Mouse (Mus musculus) midbrain, embryonic 16.5 days (tissue): ENCODE results near the gene Ganab. TPM values are rescaled to one million over a fixed set of nuclear protein-coding genes. Genes with fewer than 3 reads are reported as not detected.

Experiments
- ATAC-seq: fragments of 200-750 bp; cut with Nextera tagmentation; 2 replicates; pipeline ENCODE4 v1.8.0; 2017; ENCODE audit warnings: moderate TSS enrichment
- H3K27ac ChIP-seq: fragments of 300-500 bp; sonication (generic); 2 replicates; pipeline ENCODE4 v1.5.1; 2014; ENCODE audit warnings: mild to moderate bottlenecking, low read length, mixed read lengths
- H3K27me3 ChIP-seq: fragments of 300-500 bp; sonication (generic); 2 replicates; pipeline ENCODE4 v1.6.1; 2014; ENCODE audit warnings: low read depth, low read length, mixed read lengths; ENCODE audit not compliant: control insufficient read depth, insufficient read depth
- H3K36me3 ChIP-seq: fragments of 300-500 bp; sonication (generic); 2 replicates; pipeline ENCODE4 v1.6.1; 2014; ENCODE audit warnings: mild to moderate bottlenecking, low read length, moderate library complexity, mixed read lengths; ENCODE audit not compliant: control insufficient read depth, insufficient read depth
- H3K4me1 ChIP-seq: fragments of 300-500 bp; sonication (generic); 2 replicates; pipeline ENCODE4 v1.6.1; 2014; ENCODE audit warnings: mild to moderate bottlenecking, low read length, mixed read lengths; ENCODE audit not compliant: control insufficient read depth, insufficient read depth
- H3K4me2 ChIP-seq: fragments of 300-500 bp; sonication (generic); 2 replicates; pipeline ENCODE4 v1.6.1; 2014; ENCODE audit warnings: mild to moderate bottlenecking, low read length, mixed read lengths
- H3K4me3 ChIP-seq: fragments of 300-500 bp; sonication (generic); 2 replicates; pipeline ENCODE4 v1.5.1; 2014; ENCODE audit warnings: low read depth, mild to moderate bottlenecking, low read length, moderate library complexity, mixed read lengths
- H3K9ac ChIP-seq: fragments of 300-500 bp; sonication (generic); 2 replicates; pipeline ENCODE4 v1.6.1; 2014; ENCODE audit warnings: low read depth, low read length, mixed read lengths
- H3K9me3 ChIP-seq: fragments of 300-500 bp; sonication (generic); replicated peaks from 2 replicates; pipeline ENCODE4 v1.6.1; 2014; ENCODE audit warnings: mild to moderate bottlenecking, low read length, mixed read lengths; ENCODE audit not compliant: control insufficient read depth, poor library complexity, severe bottlenecking
- WGBS: fragments of 180-500 bp; shearing (Covaris S2); extraction: QIAGEN DNeasy Blood & Tissue Kit; methylation state at CpG from one replicate; pipeline ENCODE4 v1.1.7; 2014; 5-methylcytosine and 5-hydroxymethylcytosine counted together
- microRNA-seq: library from miRNA; unstranded; fragments of <30 nt; microRNA quantifications from one replicate; pipeline ENCODE4, GENCODE M21; 2017
- polyA plus RNA-seq: library from polyadenylated mRNA; unstranded; fragments of >200 nt; fragmentation: Nextera tagmentation; extraction: Ambion mirVana; gene quantifications from 2 replicates; pipeline ENCODE4 v1.2.1, GENCODE M21; 2015

The Ganab gene
- polyA plus RNA-seq, 1 experiment from 2014 or later, result 76.8 TPM

DNA sequence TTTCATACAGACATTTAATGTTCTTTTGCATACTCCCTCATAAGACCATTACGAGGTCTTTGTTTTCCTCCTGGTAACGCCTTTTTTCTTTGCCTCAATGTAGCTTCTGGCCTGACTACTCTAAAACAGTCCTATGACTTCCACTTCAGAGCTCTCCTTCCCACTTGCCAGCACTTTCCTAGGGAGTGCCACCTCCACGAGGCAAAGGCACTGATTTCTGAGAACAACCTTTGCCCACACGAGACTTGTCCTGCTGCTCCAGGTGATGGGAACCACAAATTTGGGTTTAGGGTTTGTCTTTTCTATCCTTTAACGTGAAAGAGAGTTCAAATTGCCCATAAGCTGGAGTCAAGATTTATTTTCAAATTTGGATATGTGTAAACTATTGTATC lies 68.3 kb downstream of the Ganab start:
- Histone ChIP-seq H3K9me3 (no peaks in the 10 kb centered on the region), H3K4me2 (peak overlapping the region; percentile 50), H3K27me3 (no peaks in the 10 kb centered on the region), H3K9ac (peak overlapping the region; percentile 16), H3K4me1 (peaks cover 17% of the 10 kb centered on the region), H3K36me3 (peaks cover 45% of the 10 kb centered on the region), H3K4me3 (peak overlapping the region; percentile 78), H3K27ac (peak overlapping the region; percentile 65)
- ATAC-seq, result no peak
- WGBS, result 53% methylated on average over 5 of the region's 5 CpGs

Small RNAs within 50 kb of the gene (microRNA-seq; reads per million reads assigned to microRNA genes)
- 0.69 reads per million for gene Mir5136

Other genes with a start within 250 kb of the Ganab start
- gene Chrm1, start 234.3 kb upstream of the Ganab start, polyA plus RNA-seq, result 0.53 and 0.65 TPM in 2 replicates
- 176 and 182 TPM in 2 replicates for gene Slc3a2, start 174.7 kb upstream of the Ganab start, polyA plus RNA-seq
- gene Wdr74, start 162.2 kb upstream of the Ganab start, polyA plus RNA-seq, result 93.1 and 95.9 TPM in 2 replicates
- 1.2 and 1.8 TPM in 2 replicates for gene 1700092M07Rik, start 157.4 kb upstream of the Ganab start, polyA plus RNA-seq
- gene Stx5a, start 156.7 kb upstream of the Ganab start, polyA plus RNA-seq, result 122 and 123 TPM in 2 replicates
- 146 and 169 TPM in 2 replicates for gene Nxf1, start 141.0 kb upstream of the Ganab start, polyA plus RNA-seq
- gene Tmem223, start 127.1 kb upstream of the Ganab start, polyA plus RNA-seq, result 195 and 202 TPM in 2 replicates
- gene Tmem179b, start 123.6 kb upstream of the Ganab start, polyA plus RNA-seq, result 26.4 and 26.6 TPM in 2 replicates
- gene Taf6l, start 111.7 kb upstream of the Ganab start, polyA plus RNA-seq, result 30.7 and 32.9 TPM in 2 replicates
- 136 and 140 TPM in 2 replicates for gene Polr2g, start 99.5 kb upstream of the Ganab start, polyA plus RNA-seq
- 7.6 and 8.9 TPM in 2 replicates for gene Zbtb3, start 95.5 kb upstream of the Ganab start, polyA plus RNA-seq
- 55.0 and 61.6 TPM in 2 replicates for gene Ttc9c, start 78.7 kb upstream of the Ganab start, polyA plus RNA-seq
- gene Hnrnpul2, start 78.1 kb upstream of the Ganab start, polyA plus RNA-seq, result 5.3 and 6.2 TPM in 2 replicates
- gene AC129217.1, start 68.3 kb upstream of the Ganab start, polyA plus RNA-seq, result not detected in 2 replicates
- gene Bscl2, start 60.6 kb upstream of the Ganab start, polyA plus RNA-seq, result 101 and 105 TPM in 2 replicates
- gene Gng3, start 58.9 kb upstream of the Ganab start, polyA plus RNA-seq, result 477 and 539 TPM in 2 replicates
- 0.62 and 0.92 TPM in 2 replicates for gene Lrrn4cl, start 47.3 kb upstream of the Ganab start, polyA plus RNA-seq
- gene Ubxn1, start 26.6 kb upstream of the Ganab start, polyA plus RNA-seq, result 130 and 142 TPM in 2 replicates
- gene Uqcc3, start 17.1 kb upstream of the Ganab start, polyA plus RNA-seq, result 54.5 and 59.8 TPM in 2 replicates
- gene Lbhd1, start 14.3 kb upstream of the Ganab start, polyA plus RNA-seq, result 30.5 and 31.7 TPM in 2 replicates
- not detected in 2 replicates for gene Gm49403, start 14.1 kb upstream of the Ganab start, polyA plus RNA-seq
- gene 1810009A15Rik, start 9.2 kb upstream of the Ganab start, polyA plus RNA-seq, result 35.4 and 39.2 TPM in 2 replicates
- gene Gm49416, start 9.1 kb upstream of the Ganab start, polyA plus RNA-seq, result 0.43 TPM in 1 of 2 replicates, not detected in the other
- 29.2 and 30.9 TPM in 2 replicates for gene Ints5, start 5.1 kb upstream of the Ganab start, polyA plus RNA-seq
- 87.8 and 95.7 TPM in 2 replicates for gene B3gat3, start 22.3 kb downstream of the Ganab start, polyA plus RNA-seq
- 1.4 and 2.2 TPM in 2 replicates for gene Rom1, start 31.3 kb downstream of the Ganab start, polyA plus RNA-seq
- 8.6 and 9.1 TPM in 2 replicates for gene Eml3, start 31.5 kb downstream of the Ganab start, polyA plus RNA-seq
- 108 and 121 TPM in 2 replicates for gene Mta2, start 43.8 kb downstream of the Ganab start, polyA plus RNA-seq
- 25.6 and 26.2 TPM in 2 replicates for gene Tut1, start 55.8 kb downstream of the Ganab start, polyA plus RNA-seq
- gene Eef1g, start 69.0 kb downstream of the Ganab start, polyA plus RNA-seq, result 283 and 293 TPM in 2 replicates
- 2.7 and 3.2 TPM in 2 replicates for gene Ahnak, start 91.2 kb downstream of the Ganab start, polyA plus RNA-seq
- gene Scgb1a1, start 189.9 kb downstream of the Ganab start, polyA plus RNA-seq, result not detected in 2 replicates
- gene Asrgl1, start 237.6 kb downstream of the Ganab start, polyA plus RNA-seq, result 30.3 and 31.8 TPM in 2 replicates